Mouse (Mus musculus) liver, embryonic 14.5 days (tissue): ENCODE data around the gene Clic4. TPM values are rescaled to one million over a fixed set of nuclear protein-coding genes. Genes with fewer than 3 reads are reported as not detected.

ENCODE experiments used
- ATAC-seq: fragments of 200-750 bp; cut with Nextera tagmentation; 2 replicates; pipeline ENCODE4 v1.8.0; 2017; ENCODE audit warnings: moderate number of reproducible peaks, mild to moderate bottlenecking, moderate library complexity; ENCODE audit not compliant: insufficient read depth
- DNase-seq, 3 experiments: peaks; one replicate each; pipeline ENCODE4 v3.0.0-alpha.2; 2012 to 2013; ENCODE audit warnings: low read depth in 3 of 3, low spot score in 3 of 3
- H3K27ac ChIP-seq: fragments of 300-500 bp; sonication (generic); 2 replicates; pipeline ENCODE4 v1.5.1; 2014; ENCODE audit warnings: moderate library complexity, mild to moderate bottlenecking, control low read depth, inconsistent platforms
- H3K27me3 ChIP-seq: fragments of 300-500 bp; sonication (generic); 2 replicates; pipeline ENCODE4 v1.6.1; 2014; ENCODE audit warnings: mild to moderate bottlenecking, low read length, moderate library complexity; ENCODE audit not compliant: control insufficient read depth, insufficient read depth
- H3K36me3 ChIP-seq: fragments of 300-500 bp; sonication (generic); replicated peaks from 2 replicates; pipeline ENCODE4 v1.6.1; 2014; ENCODE audit warnings: low read depth; ENCODE audit not compliant: control insufficient read depth, insufficient read depth
- H3K4me1 ChIP-seq, 2 experiments: fragments of 200-500 bp in 1 of 2; fragments of 300-500 bp in 1 of 2; sonication (generic) in 1 of 2; replicated peaks; 2 replicates each; pipeline ENCODE4 v1.6.1; 2012 to 2014; ENCODE audit warnings: antibody characterized with exemption in 1 of 2, inconsistent platforms in 1 of 2, low read length in 1 of 2; ENCODE audit not compliant: control insufficient read depth in 2 of 2, insufficient read depth in 2 of 2
- H3K4me2 ChIP-seq: fragments of 300-500 bp; sonication (generic); 2 replicates; pipeline ENCODE4 v1.6.1; 2014; ENCODE audit warnings: low read depth, mild to moderate bottlenecking, control low read depth, moderate library complexity
- H3K4me3 ChIP-seq, 2 experiments: fragments of 200-500 bp in 1 of 2; fragments of 300-500 bp in 1 of 2; sonication (generic) in 1 of 2; 2 replicates each; pipeline ENCODE4 v1.5.1; 2012 to 2014; ENCODE audit warnings: low read depth in 2 of 2, low read length in 2 of 2, mild to moderate bottlenecking in 2 of 2, control low read depth in 1 of 2, inconsistent platforms in 1 of 2, moderate library complexity in 1 of 2; ENCODE audit not compliant: insufficient read depth in 1 of 2
- H3K9ac ChIP-seq: fragments of 300-500 bp; sonication (generic); replicated peaks from 2 replicates; pipeline ENCODE4 v1.6.1; 2014; ENCODE audit warnings: mild to moderate bottlenecking, control low read depth, moderate library complexity
- H3K9me3 ChIP-seq: fragments of 300-500 bp; sonication (generic); 2 replicates; pipeline ENCODE4 v1.6.1; 2016; ENCODE audit warnings: low read length, mixed read lengths; ENCODE audit not compliant: control insufficient read depth
- CTCF ChIP-seq: IDR thresholded peaks from 2 replicates; pipeline ENCODE4 v1.5.1; 2016; ENCODE audit warnings: antibody characterized with exemption, low read depth, control low read depth
- EP300 ChIP-seq: IDR thresholded peaks from 2 replicates; pipeline ENCODE4 v1.6.1; 2016; ENCODE audit warnings: antibody characterized with exemption, low read depth
- WGBS: fragments of 180-500 bp; shearing (Covaris S2); extraction: QIAGEN DNeasy Blood & Tissue Kit; methylation state at CpG from one replicate; pipeline ENCODE4 v1.1.7; 2014; ENCODE audit not compliant: insufficient replicate concordance; 5-methylcytosine and 5-hydroxymethylcytosine counted together
- polyA plus RNA-seq, 2 experiments: library from polyadenylated mRNA; depleted of rRNA in 1 of 2; stranded (reverse) in 1 of 2; unstranded in 1 of 2; fragments of >200 nt; fragmentation: Nextera tagmentation in 1 of 2; extraction: Ambion mirVana in 1 of 2; gene quantifications; 2 replicates each; pipeline versions ENCODE4 v1.2.1 to v1.2.3; 2012 to 2014

Gene Clic4
- polyA plus RNA-seq (2012; rRNA removed) (29.7 and 40.8 TPM in 2 replicates), polyA plus RNA-seq (2014; fragmentation: Nextera tagmentation; extraction: Ambion mirVana) (65.8 and 76.5 TPM in 2 replicates)

GRCm38 (mm10) chr4:135272640-135273306, at the start of gene Clic4:
Gene Clic4, minus strand, starts transcription at chr4:135272814.
- Histone ChIP-seq H3K4me2 (peak within 1 kb of the TSS; percentile 97), H3K4me3 (peak within 1 kb of the TSS; percentile 94 to 98), H3K36me3 (peaks cover 15% of the 10 kb centered on the region), H3K27ac (peak within 1 kb of the TSS; percentile 88), H3K27me3 (no peaks in the 10 kb centered on the region), H3K4me1 (peaks cover 35 to 49% of the 10 kb centered on the region in 2 experiments), H3K9ac (peak within 1 kb of the TSS; percentile 98), H3K9me3 (no peaks in the 10 kb centered on the region)
- ATAC-seq (peak; percentile 96), DNase-seq (peak; percentile 98 to 99 (median 98))
- peak; percentile 61 for TF ChIP-seq CTCF
- TF ChIP-seq EP300 = no peak
- WGBS = under 1% methylated on average over 62 of the region's 64 CpGs

GRCm38 (mm10) chr4:135317966-135318365, 45.4 kb upstream of the Clic4 start:
- Histone ChIP-seq H3K4me1 (peaks cover 23 to 24% of the 10 kb centered on the region in 2 experiments), H3K9ac (no peak overlapping the region), H3K4me2 (no peak overlapping the region), H3K4me3 (no peak overlapping the region), H3K27me3 (no peaks in the 10 kb centered on the region), H3K9me3 (peaks cover 3% of the 10 kb centered on the region; the same call in 1 of the 2 replicates), H3K27ac (no peak overlapping the region), H3K36me3 (peaks cover 79% of the 10 kb centered on the region)
- 23% methylated on average over 2 of the region's 2 CpGs for whole genome bisulfite sequencing
- TF ChIP-seq EP300 (no peak; the same call in 1 of the 2 replicates), CTCF (peak; percentile 98)
- ATAC-seq (peak; percentile 24; the same call in 1 of the 2 replicates), DNase-seq (peak; percentile 59 to 64 (median 59))

- Histone ChIP-seq H3K4me2 (no peak overlapping the region), H3K27me3 (no peaks in the 10 kb centered on the region), H3K4me1 (peaks cover 27 to 28% of the 10 kb centered on the region in 2 experiments), H3K4me3 (no peak overlapping the region), H3K9ac (no peak overlapping the region), H3K27ac (no peak overlapping the region), H3K9me3 (peaks cover 3% of the 10 kb centered on the region; the same call in 1 of the 2 replicates), H3K36me3 (peaks cover 74% of the 10 kb centered on the region)
- TF ChIP-seq EP300 (no peak), CTCF (no peak)
- no peak for DNase-seq
- no peak for ATAC-seq
- WGBS = 90% methylated on average over 4 of the region's 4 CpGs
Measured at GRCm38 (mm10) chr4:135317539-135317938, 44.9 kb upstream of the Clic4 start.

- no peak overlapping the region for H3K4me3 ChIP-seq
- ATAC-seq (no peak), DNase-seq (no peak)
- WGBS = 76% methylated on average over 9 of the region's 9 CpGs
- peaks cover 33 to 34% of the 10 kb centered on the region in 2 experiments for H3K4me1 ChIP-seq
- H3K27me3 ChIP-seq = no peaks in the 10 kb centered on the region
- H3K9ac ChIP-seq = no peak overlapping the region
- peak overlapping the region; percentile 87 for H3K27ac ChIP-seq
- TF ChIP-seq EP300 (no peak), CTCF (no peak)
- peaks cover 52% of the 10 kb centered on the region for H3K36me3 ChIP-seq
- H3K9me3 ChIP-seq = peaks cover 3% of the 10 kb centered on the region; the same call in 1 of the 2 replicates
- no peak overlapping the region; the same call in 1 of the 2 replicates for H3K4me2 ChIP-seq
Measured at GRCm38 (mm10) chr4:135315287-135315686, 42.7 kb upstream of the Clic4 start.

GRCm38 (mm10) chr4:135314419-135314832, 41.8 kb upstream of the Clic4 start:
- peaks cover 3% of the 10 kb centered on the region; the same call in 1 of the 2 replicates for H3K9me3 ChIP-seq
- peaks cover 33 to 34% of the 10 kb centered on the region in 2 experiments for H3K4me1 ChIP-seq
- peak overlapping the region; percentile 81 for H3K4me2 ChIP-seq
- DNase-seq = peak; percentile 68 to 70 (median 69)
- peak; percentile 75 for ATAC-seq
- H3K4me3 ChIP-seq = peak overlapping the region; percentile 31 to 43
- H3K9ac ChIP-seq = peak overlapping the region; percentile 73
- peak overlapping the region; percentile 87 for H3K27ac ChIP-seq
- TF ChIP-seq CTCF = no peak
- peak; percentile 74 for TF ChIP-seq EP300
- no peaks in the 10 kb centered on the region for H3K27me3 ChIP-seq
- 11% methylated on average over 11 of the region's 11 CpGs for whole genome bisulfite sequencing
- peaks cover 43% of the 10 kb centered on the region for H3K36me3 ChIP-seq
